Mouse (Mus musculus): Measurements from ENCODE around the gene Chaf1a.

Gene Chaf1a

GRCm38 (mm10) chr17:56020400-56021084, 19.7 kb upstream of the Chaf1a start:
- no peak for DNase-seq (ENCODE audit: low spot score)

- no peak for DNase-seq (ENCODE audit: low spot score)
These were observed 18.9 kb upstream of the Chaf1a start for GRCm38 (mm10) chr17:56021161-56021910.

GRCm38 (mm10) chr17:56022131-56022988, 17.9 kb upstream of the Chaf1a start:
- DNase-seq (ENCODE audit: low spot score): no peak

DNA sequence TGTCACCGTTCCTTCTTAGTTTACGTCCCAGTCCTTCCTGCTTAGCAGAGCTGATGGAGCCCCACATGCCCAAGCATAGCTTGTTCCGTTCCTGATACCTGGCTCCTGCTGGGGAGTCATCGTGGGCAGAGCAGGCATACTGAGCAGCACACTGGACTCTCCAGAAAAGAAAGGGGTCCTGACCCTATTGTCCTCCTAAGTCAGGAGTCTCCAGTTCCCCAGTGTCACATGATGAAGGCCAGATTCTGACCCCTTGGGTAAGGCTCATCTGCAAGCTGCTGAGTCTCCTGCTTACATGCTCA, 17.3 kb upstream of the Chaf1a start:
- DNase-seq (ENCODE audit: low spot score): no peak

DNA sequence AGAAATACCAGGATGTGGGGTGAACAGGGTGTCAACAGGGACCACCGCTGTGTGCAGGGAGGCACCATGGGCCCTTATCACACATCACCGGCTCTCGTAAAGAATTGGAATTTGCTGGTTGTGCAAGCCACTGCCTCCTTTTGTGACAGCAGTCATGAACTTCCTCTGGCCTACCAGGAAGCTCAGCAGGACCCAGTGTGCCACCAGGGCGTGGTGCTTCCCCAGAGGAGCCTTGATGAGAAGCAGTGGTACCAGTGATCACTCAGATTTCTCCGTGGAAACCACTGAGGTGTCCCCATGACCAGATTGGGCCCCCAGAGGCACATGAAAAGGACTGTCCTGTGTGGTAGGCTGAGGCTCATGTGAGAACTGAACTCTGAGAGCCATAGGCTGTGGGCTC, 16.9 kb upstream of the Chaf1a start:
- DNase-seq (ENCODE audit: low spot score): no peak

GRCm38 (mm10) chr17:56024476-56024875, 15.8 kb upstream of the Chaf1a start:
- DNase-seq (ENCODE audit: low spot score): no peak

- DNase-seq (ENCODE audit: low spot score): no peak
These were observed 15.3 kb upstream of the Chaf1a start for GRCm38 (mm10) chr17:56024931-56025330.

GRCm38 (mm10) chr17:56026303-56026702, 13.9 kb upstream of the Chaf1a start:
- no peak for DNase-seq (ENCODE audit: low spot score)

GRCm38 (mm10) chr17:56026881-56027280, 13.4 kb upstream of the Chaf1a start:
- no peak for DNase-seq (ENCODE audit: low spot score)

GRCm38 (mm10) chr17:56027801-56028441, 12.3 kb upstream of the Chaf1a start:
- no peak for DNase-seq (ENCODE audit: low spot score)

DNA sequence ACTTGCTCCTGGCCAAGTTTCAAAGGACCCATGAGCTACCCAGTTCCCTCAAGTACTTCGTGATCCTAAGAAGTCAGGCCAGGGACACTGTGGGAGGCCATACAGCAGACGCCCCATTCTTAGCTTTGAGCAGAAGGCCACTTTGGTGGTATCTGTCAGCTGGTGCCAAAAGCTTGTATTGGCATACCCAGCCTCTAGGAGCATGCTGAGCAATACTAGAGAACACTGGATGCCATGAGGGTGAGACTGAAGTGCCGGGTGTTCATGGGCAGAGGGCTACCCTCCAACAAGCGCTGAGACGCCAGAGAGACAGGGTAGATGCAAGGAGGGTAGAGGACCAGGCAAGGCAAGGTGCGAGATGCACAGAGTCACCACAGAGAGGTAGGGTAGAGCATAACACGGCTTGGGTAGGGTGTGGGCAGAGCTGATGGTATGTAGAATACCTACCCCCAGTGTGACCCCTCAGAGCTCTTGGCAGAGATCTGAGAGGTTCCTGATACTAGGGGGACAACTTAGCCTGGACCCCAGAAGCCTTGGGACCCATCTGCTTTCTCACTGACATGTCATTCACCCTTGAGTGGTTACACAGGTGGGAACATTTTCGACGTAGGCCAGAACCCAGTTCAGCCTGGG, 9.9 kb upstream of the Chaf1a start:
- DNase-seq (ENCODE audit: low spot score): no peak

DNA sequence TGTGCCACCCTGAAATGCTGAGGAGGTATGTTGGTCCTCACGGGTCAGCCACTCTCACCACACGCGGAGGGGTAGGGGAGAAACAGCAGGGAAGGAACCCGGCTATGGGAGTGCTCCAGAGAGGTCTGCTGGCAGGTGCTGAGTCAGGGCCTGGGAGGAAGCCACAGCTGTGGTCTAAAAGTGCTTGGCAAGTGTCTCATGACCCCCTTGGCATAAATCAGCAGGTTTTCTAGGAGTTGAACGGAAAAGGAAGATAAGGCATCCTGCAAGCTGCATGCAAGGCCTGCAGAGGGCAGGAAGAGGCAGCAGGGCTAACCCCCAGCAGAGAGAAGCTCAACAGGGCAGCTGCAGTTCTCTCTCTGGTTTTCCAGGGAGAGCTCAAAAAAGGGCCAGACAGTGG, 9.3 kb upstream of the Chaf1a start:
- DNase-seq (ENCODE audit: low spot score): no peak

GRCm38 (mm10) chr17:56031431-56031830, 8.8 kb upstream of the Chaf1a start:
- no peak for DNase-seq (ENCODE audit: low spot score)

- no peak for DNase-seq (ENCODE audit: low spot score)
These were observed 8.0 kb upstream of the Chaf1a start for GRCm38 (mm10) chr17:56032127-56032733.

GRCm38 (mm10) chr17:56032831-56033230, 7.4 kb upstream of the Chaf1a start:
- no peak for DNase-seq (ENCODE audit: low spot score)

- DNase-seq (ENCODE audit: low spot score): no peak
These were observed 6.1 kb upstream of the Chaf1a start for GRCm38 (mm10) chr17:56034040-56034725.

GRCm38 (mm10) chr17:56034726-56035100, 5.5 kb upstream of the Chaf1a start:
- no peak for DNase-seq (ENCODE audit: low spot score)

- no peak for DNase-seq (ENCODE audit: low spot score)
These were observed 5.0 kb upstream of the Chaf1a start for GRCm38 (mm10) chr17:56035216-56035615.

GRCm38 (mm10) chr17:56036176-56036900, 3.9 kb upstream of the Chaf1a start, which contains the start of gene Sh3gl1:
Gene Sh3gl1 (minus strand): TSS chr17:56036635.
- DNase-seq (ENCODE audit: low spot score): peak; percentile 97

GRCm38 (mm10) chr17:56036901-56037287, 3.3 kb upstream of the Chaf1a start:
- no peak for DNase-seq (ENCODE audit: low spot score)

All from yolk sac, embryonic 10.5 days (tissue).